Mouse (Mus musculus) liver, embryonic 12.5 days (tissue): ENCODE measurements around the gene Fosb. TPM values are rescaled to one million over a fixed set of nuclear protein-coding genes. Genes with fewer than 3 reads are reported as not detected.
A peak's percentile ranks its signal among the peaks of the same experiment; 100 is the strongest.

Experiments
- ATAC-seq: fragments of 200-750 bp; cut with Nextera tagmentation; 2 replicates; pipeline ENCODE4 v1.8.0; 2017; ENCODE audit warnings: moderate number of reproducible peaks, mild to moderate bottlenecking, moderate library complexity
- H3K27ac ChIP-seq: fragments of 300-500 bp; sonication (generic); 2 replicates; pipeline ENCODE4 v1.5.1; 2016; ENCODE audit warnings: mild to moderate bottlenecking
- H3K27me3 ChIP-seq: fragments of 300-500 bp; sonication (generic); replicated peaks from 2 replicates; pipeline ENCODE4 v1.6.1; 2016; ENCODE audit warnings: mild to moderate bottlenecking, moderate library complexity
- H3K36me3 ChIP-seq: fragments of 300-500 bp; sonication (generic); 2 replicates; pipeline ENCODE4 v1.6.1; 2016; ENCODE audit warnings: mild to moderate bottlenecking, moderate library complexity
- H3K4me1 ChIP-seq: fragments of 300-500 bp; sonication (generic); 2 replicates; pipeline ENCODE4 v1.6.1; 2016
- H3K4me2 ChIP-seq: fragments of 300-500 bp; sonication (generic); 2 replicates; pipeline ENCODE4 v1.6.1; 2016; ENCODE audit warnings: mild to moderate bottlenecking, moderate library complexity
- H3K4me3 ChIP-seq: fragments of 300-500 bp; sonication (generic); 2 replicates; pipeline ENCODE4 v1.5.1; 2016; ENCODE audit warnings: mild to moderate bottlenecking, moderate library complexity
- H3K9ac ChIP-seq: fragments of 300-500 bp; sonication (generic); 2 replicates; pipeline ENCODE4 v1.6.1; 2016; ENCODE audit warnings: mild to moderate bottlenecking, moderate library complexity
- H3K9me3 ChIP-seq: fragments of 300-500 bp; sonication (generic); replicated peaks from 2 replicates; pipeline ENCODE4 v1.6.1; 2016; ENCODE audit warnings: mild to moderate bottlenecking, moderate library complexity
- WGBS: fragments of 180-500 bp; shearing (Covaris S2); methylation state at CpG from one replicate; pipeline ENCODE4 v1.1.7; 2016; ENCODE audit not compliant: insufficient replicate concordance; 5-methylcytosine and 5-hydroxymethylcytosine counted together
- polyA plus RNA-seq: library from polyadenylated mRNA; unstranded; fragments of >200 nt; fragmentation: Nextera tagmentation; extraction: Ambion mirVana; gene quantifications from 2 replicates; pipeline ENCODE4 v1.2.1, GENCODE M21; 2016

Fosb gene
- polyA plus RNA-seq, 1 experiment from 2014 or later = 0.05 TPM

- H3K4me2 ChIP-seq = no peak overlapping the region
- H3K4me1 ChIP-seq = peaks cover 17% of the 10 kb centered on the region
- H3K27ac ChIP-seq = no peak overlapping the region
- H3K27me3 ChIP-seq = peaks cover 92% of the 10 kb centered on the region
- no peak for ATAC-seq
- WGBS = 38% methylated on average over 5 of the region's 5 CpGs
- H3K9ac ChIP-seq = no peak overlapping the region
- H3K4me3 ChIP-seq = no peak overlapping the region
- no peaks in the 10 kb centered on the region for H3K36me3 ChIP-seq
- H3K9me3 ChIP-seq = no peaks in the 10 kb centered on the region
These were observed 4.2 kb upstream of the Fosb start for GRCm38 (mm10) chr7:19314033-19314432.

GRCm38 (mm10) chr7:19311991-19312390 lies 2.1 kb upstream of the Fosb start:
- ATAC-seq = no peak
- peaks cover 84% of the 10 kb centered on the region for H3K27me3 ChIP-seq

GRCm38 (mm10) chr7:19309278-19309883 lies 470 bp downstream of the Fosb start:
- H3K9me3 ChIP-seq = no peaks in the 10 kb centered on the region
- H3K4me3 ChIP-seq = peak overlapping the region; percentile 72
- 1% methylated on average over 48 of the region's 48 CpGs for WGBS
- no peak overlapping the region for H3K27ac ChIP-seq
- peak overlapping the region; percentile 64 for H3K9ac ChIP-seq
- peaks cover 38% of the 10 kb centered on the region for H3K4me1 ChIP-seq
- no peak for ATAC-seq
- peak overlapping the region; percentile 99 for H3K4me2 ChIP-seq
- no peaks in the 10 kb centered on the region for H3K36me3 ChIP-seq
- peaks cover 84% of the 10 kb centered on the region for H3K27me3 ChIP-seq

More at GRCm38 (mm10) chr7:19311991-19312390, 2.1 kb upstream of the Fosb start:
- no peaks in the 10 kb centered on the region for H3K9me3 ChIP-seq
- peaks cover 31% of the 10 kb centered on the region for H3K4me1 ChIP-seq
- no peak overlapping the region for H3K27ac ChIP-seq
- H3K9ac ChIP-seq = no peak overlapping the region
- H3K4me3 ChIP-seq = no peak overlapping the region
- H3K36me3 ChIP-seq = no peaks in the 10 kb centered on the region
- no peak overlapping the region for H3K4me2 ChIP-seq
- 30% methylated on average over 4 of the region's 4 CpGs for WGBS

- Histone ChIP-seq H3K36me3 (no peaks in the 10 kb centered on the region), H3K4me3 (peak overlapping the region; percentile 72), H3K27ac (peak overlapping the region; percentile 66), H3K4me2 (peak overlapping the region; percentile 99), H3K9ac (peak overlapping the region; percentile 64), H3K9me3 (no peaks in the 10 kb centered on the region), H3K4me1 (peaks cover 44% of the 10 kb centered on the region), H3K27me3 (peaks cover 84% of the 10 kb centered on the region)
- under 1% methylated on average over 58 of the region's 58 CpGs for WGBS
- peak; percentile 82 for ATAC-seq
These were observed 1.2 kb downstream of the Fosb start for GRCm38 (mm10) chr7:19308454-19309277.

GRCm38 (mm10) chr7:19307739-19308453 lies 2.0 kb downstream of the Fosb start:
- H3K27me3 ChIP-seq = peaks cover 84% of the 10 kb centered on the region

GRCm38 (mm10) chr7:19306819-19307738 lies 2.8 kb downstream of the Fosb start:
- peaks cover 44% of the 10 kb centered on the region for H3K4me1 ChIP-seq
- H3K27ac ChIP-seq = no peak overlapping the region
- H3K9me3 ChIP-seq = no peaks in the 10 kb centered on the region
- ATAC-seq = no peak
- H3K9ac ChIP-seq = no peak overlapping the region
- 0 out of 2 replicates have a peak overlapping the region, but pooled peaks have one; percentile 72 for H3K4me3 ChIP-seq
- WGBS = 54% methylated on average over 25 of the region's 25 CpGs
- no peaks in the 10 kb centered on the region for H3K36me3 ChIP-seq
- peak overlapping the region; percentile 99 for H3K4me2 ChIP-seq
- peaks cover 84% of the 10 kb centered on the region for H3K27me3 ChIP-seq

More at GRCm38 (mm10) chr7:19307739-19308453, 2.0 kb downstream of the Fosb start:
- Histone ChIP-seq H3K4me3 (peak overlapping the region; percentile 72), H3K4me2 (peak overlapping the region; percentile 99), H3K9ac (peak overlapping the region; percentile 64), H3K4me1 (peaks cover 44% of the 10 kb centered on the region), H3K27ac (peak overlapping the region; percentile 66), H3K9me3 (no peaks in the 10 kb centered on the region), H3K36me3 (no peaks in the 10 kb centered on the region)
- WGBS = 2% methylated on average over 18 of the region's 18 CpGs
- peak; percentile 27 for ATAC-seq

GRCm38 (mm10) chr7:19305796-19306765 lies 3.8 kb downstream of the Fosb start:
- Histone ChIP-seq H3K9ac (no peak overlapping the region), H3K27me3 (peaks cover 83% of the 10 kb centered on the region), H3K36me3 (no peaks in the 10 kb centered on the region), H3K4me2 (no peak overlapping the region), H3K4me3 (no peak overlapping the region), H3K9me3 (no peaks in the 10 kb centered on the region), H3K27ac (no peak overlapping the region), H3K4me1 (peaks cover 52% of the 10 kb centered on the region)
- 43% methylated on average over 16 of the region's 16 CpGs for WGBS
- no peak for ATAC-seq

- Histone ChIP-seq H3K9ac (0 out of 2 replicates have a peak overlapping the region, but pooled peaks have one; percentile 0), H3K4me3 (peak overlapping the region; percentile 38; the same call in 1 of the 2 replicates), H3K27ac (no peak overlapping the region), H3K27me3 (peaks cover 77% of the 10 kb centered on the region), H3K9me3 (no peaks in the 10 kb centered on the region), H3K4me2 (peak overlapping the region; percentile 42), H3K4me1 (peaks cover 51% of the 10 kb centered on the region), H3K36me3 (no peaks in the 10 kb centered on the region)
- WGBS = 8% methylated on average over 6 of the region's 6 CpGs
- ATAC-seq = no peak
These were observed 4.5 kb downstream of the Fosb start for GRCm38 (mm10) chr7:19305413-19305735.

- ATAC-seq = no peak
- peak overlapping the region; percentile 38 for H3K4me3 ChIP-seq
- H3K9me3 ChIP-seq = no peaks in the 10 kb centered on the region
- no peak overlapping the region for H3K27ac ChIP-seq
- H3K4me1 ChIP-seq = peaks cover 47% of the 10 kb centered on the region
- no peaks in the 10 kb centered on the region for H3K36me3 ChIP-seq
- peak overlapping the region; percentile 42 for H3K4me2 ChIP-seq
- WGBS = 2% methylated on average over 47 of the region's 48 CpGs
- H3K9ac ChIP-seq = 0 out of 2 replicates have a peak overlapping the region, but pooled peaks have one; percentile 0
- H3K27me3 ChIP-seq = peaks cover 77% of the 10 kb centered on the region
These were observed 5.1 kb downstream of the Fosb start for GRCm38 (mm10) chr7:19304501-19305412.

- Histone ChIP-seq H3K4me2 (peak overlapping the region; percentile 42), H3K4me3 (no peak overlapping the region), H3K4me1 (peaks cover 37% of the 10 kb centered on the region), H3K36me3 (no peaks in the 10 kb centered on the region), H3K9me3 (no peaks in the 10 kb centered on the region), H3K27me3 (peaks cover 68% of the 10 kb centered on the region), H3K9ac (no peak overlapping the region), H3K27ac (no peak overlapping the region)
- no peak for ATAC-seq
- under 1% methylated on average over 16 of the region's 16 CpGs for WGBS
These were observed 6.1 kb downstream of the Fosb start for GRCm38 (mm10) chr7:19303770-19304169.
